Mouse (Mus musculus) hindbrain, embryonic 16.5 days (tissue): ENCODE measurements around the gene Tmem80. TPM values are rescaled to one million over a fixed set of nuclear protein-coding genes. Genes with fewer than 3 reads are reported as not detected.
A peak's percentile ranks its signal among the peaks of the same experiment; 100 is the strongest.

Experiments used
- ATAC-seq: fragments of 200-750 bp; cut with Nextera tagmentation; 2 replicates; pipeline ENCODE4 v1.8.0; 2017; ENCODE audit warnings: moderate TSS enrichment, moderate library complexity
- H3K27ac ChIP-seq: fragments of 300-500 bp; sonication (generic); 2 replicates; pipeline ENCODE4 v1.5.1; 2014; ENCODE audit warnings: low read depth, mild to moderate bottlenecking, control low read depth, low read length, moderate library complexity
- H3K27me3 ChIP-seq: fragments of 300-500 bp; sonication (generic); replicated peaks from 2 replicates; pipeline ENCODE4 v1.6.1; 2014; ENCODE audit warnings: low read length; ENCODE audit not compliant: control insufficient read depth, insufficient read depth
- H3K36me3 ChIP-seq: fragments of 300-500 bp; sonication (generic); 2 replicates; pipeline ENCODE4 v1.6.1; 2014; ENCODE audit warnings: mild to moderate bottlenecking, low read length, moderate library complexity, mixed read lengths; ENCODE audit not compliant: control insufficient read depth, insufficient read depth
- H3K4me1 ChIP-seq: fragments of 300-500 bp; sonication (generic); 2 replicates; pipeline ENCODE4 v1.6.1; 2014; ENCODE audit warnings: low read depth, low read length; ENCODE audit not compliant: control insufficient read depth, insufficient read depth
- H3K4me2 ChIP-seq: fragments of 300-500 bp; sonication (generic); 2 replicates; pipeline ENCODE4 v1.6.1; 2014; ENCODE audit warnings: mild to moderate bottlenecking, low read length, control low read depth, moderate library complexity
- H3K4me3 ChIP-seq: fragments of 300-500 bp; sonication (generic); 2 replicates; pipeline ENCODE4 v1.5.1; 2014; ENCODE audit warnings: mild to moderate bottlenecking, low read length, control low read depth, moderate library complexity
- H3K9ac ChIP-seq: fragments of 300-500 bp; sonication (generic); 2 replicates; pipeline ENCODE4 v1.6.1; 2014; ENCODE audit warnings: low read depth, mild to moderate bottlenecking, control low read depth, low read length, moderate library complexity
- H3K9me3 ChIP-seq: fragments of 300-500 bp; sonication (generic); 2 replicates; pipeline ENCODE4 v1.6.1; 2014; ENCODE audit warnings: mild to moderate bottlenecking, low read length, moderate library complexity; ENCODE audit not compliant: control insufficient read depth
- WGBS: fragments of 180-500 bp; shearing (Covaris S2); extraction: QIAGEN DNeasy Blood & Tissue Kit; methylation state at CpG from one replicate; pipeline ENCODE4 v1.1.7; 2014; 5-methylcytosine and 5-hydroxymethylcytosine counted together
- polyA plus RNA-seq: library from polyadenylated mRNA; unstranded; fragments of >200 nt; fragmentation: Nextera tagmentation; extraction: Ambion mirVana; gene quantifications from 2 replicates; pipeline ENCODE4 v1.2.1, GENCODE M21; 2015

Tmem80 gene
- polyA plus RNA-seq, 1 experiment from 2014 or later: 48.2 TPM

- WGBS: 85% methylated on average over 4 of the region's 4 CpGs
- ATAC-seq: peak; percentile 45; the same call in 1 of the 2 replicates
- Histone ChIP-seq H3K4me1 (peaks cover 3% of the 10 kb centered on the region; the same call in 1 of the 2 replicates), H3K36me3 (peaks cover 16% of the 10 kb centered on the region), H3K27me3 (no peaks in the 10 kb centered on the region), H3K9me3 (no peaks in the 10 kb centered on the region), H3K27ac (no peak overlapping the region), H3K4me3 (no peak overlapping the region), H3K4me2 (no peak overlapping the region), H3K9ac (no peak overlapping the region)
Measured at GRCm38 (mm10) chr7:141335682-141336081, 8.1 kb downstream of the Tmem80 start.

- Histone ChIP-seq H3K27me3 (no peaks in the 10 kb centered on the region), H3K9ac (no peak overlapping the region), H3K4me3 (no peak overlapping the region), H3K9me3 (no peaks in the 10 kb centered on the region), H3K27ac (no peak overlapping the region), H3K4me2 (no peak overlapping the region), H3K4me1 (peaks cover 3% of the 10 kb centered on the region; the same call in 1 of the 2 replicates), H3K36me3 (peaks cover 16% of the 10 kb centered on the region)
- WGBS: 87% methylated on average over 3 of the region's 3 CpGs
- no peak for ATAC-seq
Measured at GRCm38 (mm10) chr7:141336296-141336695, 8.8 kb downstream of the Tmem80 start.

- Histone ChIP-seq H3K4me1 (peaks cover 3% of the 10 kb centered on the region; the same call in 1 of the 2 replicates), H3K36me3 (peaks cover 13% of the 10 kb centered on the region), H3K27me3 (no peaks in the 10 kb centered on the region), H3K4me3 (no peak overlapping the region), H3K27ac (no peak overlapping the region), H3K9me3 (no peaks in the 10 kb centered on the region), H3K9ac (no peak overlapping the region), H3K4me2 (no peak overlapping the region)
- WGBS: 89% methylated on average over 3 of the region's 3 CpGs
- ATAC-seq: no peak
Measured at GRCm38 (mm10) chr7:141337716-141338416, 10.3 kb downstream of the Tmem80 start.

DNA sequence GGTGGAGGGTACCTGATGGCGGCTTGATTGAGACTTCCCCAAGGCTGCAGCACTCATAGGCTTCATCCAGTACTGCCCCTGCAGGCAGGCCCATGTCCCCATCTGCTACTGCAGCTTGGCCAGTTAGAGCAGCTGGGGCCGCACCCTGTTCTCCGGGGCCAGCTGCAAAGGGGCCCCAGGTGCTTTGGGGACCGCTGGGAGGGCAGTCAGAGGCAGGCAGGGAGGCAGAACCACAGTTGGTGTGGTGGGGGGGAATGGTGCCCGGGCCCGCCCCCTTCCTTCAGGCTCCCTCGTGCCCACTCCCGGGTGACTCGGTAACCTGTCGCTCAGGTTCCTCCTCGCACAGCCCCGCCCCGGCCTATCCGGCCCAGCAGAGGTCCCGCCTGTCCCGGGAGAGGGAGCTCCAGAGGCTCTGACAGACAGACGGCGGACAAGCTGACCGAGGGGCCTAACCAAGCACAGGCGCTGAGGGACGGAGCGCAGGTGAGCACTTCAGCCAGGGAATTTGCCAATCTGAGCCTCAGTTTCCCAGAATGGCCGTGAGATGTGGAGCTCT, 11.1 kb downstream of the Tmem80 start, which contains the start of gene Eps8l2:
TSS of gene Eps8l2 (plus strand) at position 305 of the 556 bp plus-strand sequence.
- Histone ChIP-seq H3K9me3 (no peaks in the 10 kb centered on the region), H3K9ac (peak within 1 kb of the TSS; percentile 44; the same call in 1 of the 2 replicates), H3K4me1 (peaks cover 3% of the 10 kb centered on the region; the same call in 1 of the 2 replicates), H3K27me3 (no peaks in the 10 kb centered on the region), H3K27ac (no peak within 1 kb of the TSS), H3K4me2 (peak within 1 kb of the TSS; percentile 39), H3K36me3 (peaks cover 6% of the 10 kb centered on the region; the same call in 1 of the 2 replicates), H3K4me3 (0 out of 2 replicates have a peak within 1 kb of the TSS, but pooled peaks have one; percentile 6)
- ATAC-seq: no peak
- WGBS: 3% methylated on average over 23 of the region's 23 CpGs

- H3K4me2 ChIP-seq: no peak overlapping the region; the same call in 1 of the 2 replicates
- H3K9ac ChIP-seq: no peak overlapping the region; the same call in 1 of the 2 replicates
- no peaks in the 10 kb centered on the region for H3K27me3 ChIP-seq
- peaks cover 6% of the 10 kb centered on the region; the same call in 1 of the 2 replicates for H3K36me3 ChIP-seq
- H3K9me3 ChIP-seq: no peaks in the 10 kb centered on the region
- H3K4me1 ChIP-seq: peaks cover 3% of the 10 kb centered on the region; the same call in 1 of the 2 replicates
- WGBS: 48% methylated on average over 19 of the region's 20 CpGs
- H3K4me3 ChIP-seq: no peak overlapping the region
- no peak for ATAC-seq
- H3K27ac ChIP-seq: no peak overlapping the region
Measured at GRCm38 (mm10) chr7:141339215-141339920, 11.8 kb downstream of the Tmem80 start.

- Histone ChIP-seq H3K4me2 (no peak overlapping the region), H3K36me3 (peaks cover 6% of the 10 kb centered on the region; the same call in 1 of the 2 replicates), H3K9me3 (no peaks in the 10 kb centered on the region), H3K4me3 (no peak overlapping the region), H3K27me3 (no peaks in the 10 kb centered on the region), H3K9ac (no peak overlapping the region), H3K4me1 (peaks cover 3% of the 10 kb centered on the region; the same call in 1 of the 2 replicates), H3K27ac (no peak overlapping the region)
- no peak for ATAC-seq
- WGBS: 81% methylated on average over 7 of the region's 7 CpGs
Measured at GRCm38 (mm10) chr7:141340023-141340422, 12.5 kb downstream of the Tmem80 start.

GRCm38 (mm10) chr7:141340476-141340875, 12.9 kb downstream of the Tmem80 start:
- Histone ChIP-seq H3K4me3 (no peak overlapping the region), H3K36me3 (peaks cover 6% of the 10 kb centered on the region; the same call in 1 of the 2 replicates), H3K4me2 (no peak overlapping the region), H3K9ac (no peak overlapping the region), H3K4me1 (peaks cover 3% of the 10 kb centered on the region; the same call in 1 of the 2 replicates), H3K9me3 (no peaks in the 10 kb centered on the region), H3K27me3 (no peaks in the 10 kb centered on the region), H3K27ac (no peak overlapping the region)
- 84% methylated on average over 6 of the region's 6 CpGs for WGBS
- ATAC-seq: no peak

- H3K27ac ChIP-seq: no peak overlapping the region
- no peaks in the 10 kb centered on the region for H3K9me3 ChIP-seq
- 0 out of 2 replicates have a peak, but pooled peaks cover 2% of the 10 kb centered on the region for H3K36me3 ChIP-seq
- WGBS: 82% methylated on average over 10 of the region's 10 CpGs
- H3K27me3 ChIP-seq: no peaks in the 10 kb centered on the region
- no peak for ATAC-seq
- H3K9ac ChIP-seq: no peak overlapping the region
- H3K4me3 ChIP-seq: no peak overlapping the region
- 0 out of 2 replicates have a peak, but pooled peaks cover 3% of the 10 kb centered on the region for H3K4me1 ChIP-seq
- no peak overlapping the region for H3K4me2 ChIP-seq
Measured at GRCm38 (mm10) chr7:141341689-141342226, 14.2 kb downstream of the Tmem80 start.
